Mouse (Mus musculus): ENCODE data around the gene Gm10358. TPM values are rescaled to one million over a fixed set of nuclear protein-coding genes. Genes with fewer than 3 reads are reported as not detected.

Gene Gm10358
- not detected for polyA plus RNA-seq (2014; fragmentation: Illumina TruSeq; extraction: RNeasy Lipid Tissue Mini Kit (QIAGEN cat#74804); ENCODE audit: low read depth, low replicate concordance)

DNA sequence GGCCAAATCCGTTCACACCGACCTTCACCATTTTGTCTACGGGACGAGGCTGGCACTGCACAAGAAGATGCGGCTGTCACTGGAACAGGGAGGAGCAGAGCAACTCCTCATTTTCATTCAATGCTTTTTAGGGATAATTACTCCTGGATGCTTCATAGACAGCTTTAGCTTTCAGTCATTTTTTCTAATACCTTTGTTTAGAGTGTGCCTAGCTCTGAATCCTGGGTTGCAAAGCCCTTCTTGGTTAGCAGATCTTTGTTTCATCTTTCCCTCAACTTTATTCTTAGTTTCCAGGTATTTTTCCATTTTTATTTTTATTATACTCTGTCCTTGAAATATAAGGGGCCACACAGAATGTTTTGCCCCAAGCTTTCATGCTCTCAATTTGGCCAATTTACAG, at the start of gene Gm10358:
TSS of gene Gm10358 (minus strand) at position 101 of the 400 bp plus-strand sequence.

DNA sequence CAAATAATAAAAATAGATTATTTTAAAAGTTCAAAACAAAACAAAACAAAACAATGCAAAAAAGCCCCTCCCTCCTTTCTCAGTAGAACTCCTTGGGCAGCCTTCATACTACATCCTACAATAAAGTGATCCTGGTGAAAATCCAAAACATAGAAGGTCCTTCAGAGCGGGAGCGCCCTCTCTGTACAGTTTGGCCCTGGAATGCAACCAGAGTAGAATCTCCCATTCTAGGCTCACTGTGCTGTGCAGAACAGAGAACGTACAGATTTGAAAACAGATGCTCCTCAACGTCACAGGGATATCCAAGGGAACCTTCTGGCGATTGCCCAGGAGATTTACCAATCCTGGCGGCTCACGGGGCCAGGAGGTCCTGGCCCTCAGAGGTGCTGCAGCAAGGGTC, 42.0 kb upstream of the Gm10358 start, which contains the start of gene Iqcm:
TSS of gene Iqcm (plus strand) at position 301 of the 400 bp plus-strand sequence.

Other genes starting within 250 kb of the Gm10358 start
- 0.36 TPM for gene Rasd2, start 192.6 kb downstream of the Gm10358 start, polyA plus RNA-seq (2014; fragmentation: Illumina TruSeq; extraction: RNeasy Lipid Tissue Mini Kit (QIAGEN cat#74804); ENCODE audit: low read depth, low replicate concordance)
- gene Iqcm, start 42.1 kb upstream of the Gm10358 start, polyA plus RNA-seq (2014; fragmentation: Illumina TruSeq; extraction: RNeasy Lipid Tissue Mini Kit (QIAGEN cat#74804); ENCODE audit: low read depth, low replicate concordance), result 272 TPM

All from testis, adult 10 weeks (tissue).